Mouse (Mus musculus): Measurements from ENCODE around the gene Ptpn7. TPM values are rescaled to one million over a fixed set of nuclear protein-coding genes. Genes with fewer than 3 reads are reported as not detected.

The Ptpn7 gene
- total and polyA plus RNA-seq, 3 experiments = 61.4 to 81.9 (median 81.9) TPM

GRCm38 (mm10) chr1:135159556-135160123 lies 27.1 kb downstream of the Ptpn7 start:
- no peak overlapping the region for H3K27ac ChIP-seq (ENCODE audit: insufficient read depth, low read depth)
- in situ Hi-C loops (cut with MboI; ENCODE audit: low pct_ligation_motif_present, low pct_unique_long_range_greater_than_20kb, low sequenced_read_pairs) = loop anchor here (25.0 kb wide), 1 partner anchor 503 kb away; no protein-coding TSS in a partner anchor
- H3K4me3 ChIP-seq (replicated peaks in 1 of 3; ENCODE audit: low read depth in 2 of 3, low read length in 2 of 3, poor library complexity in 1 of 3) = no peak overlapping the region
- H3K4me2 ChIP-seq (ENCODE audit: insufficient read depth, low read depth, poor library complexity, severe bottlenecking) = no peak overlapping the region
- dilution Hi-C loops (cut with MboI; ENCODE audit: extremely low pct_ligation_motif_present, extremely low pct_unique_long_range_greater_than_20kb, low sequenced_read_pairs) = no loop called here
- no peak for DNase-seq (ENCODE audit: extremely low read depth)
- no peaks in the 10 kb centered on the region for H3K79me2 ChIP-seq (replicated peaks; ENCODE audit: control insufficient read depth, extremely low read depth, insufficient read depth, poor library complexity, severe bottlenecking)
- no peaks in the 10 kb centered on the region for H3K27me3 ChIP-seq (replicated peaks)
- H3K36me3 ChIP-seq (replicated peaks in 1 of 2; ENCODE audit: control insufficient read depth in 1 of 2, insufficient read depth in 1 of 2, low read length in 1 of 2) = peaks cover 10 to 26% of the 10 kb centered on the region in 2 experiments
- H3K9me3 ChIP-seq (replicated peaks; ENCODE audit: low read length) = no peaks in the 10 kb centered on the region
- TF ChIP-seq USF2 (conservative IDR thresholded peaks at IDR 0.05; ENCODE audit: low read depth, low read length) (no peak), HCFC1 (IDR thresholded peaks at IDR 0.05; ENCODE audit: low read depth, low read length) (no peak), GABPA (IDR thresholded peaks at IDR 0.05; ENCODE audit: insufficient replicate concordance, low read depth, low read length) (no peak), MXI1 (IDR thresholded peaks at IDR 0.05; ENCODE audit: low read depth, low read length) (no peak), SMC3 (IDR thresholded peaks at IDR 0.05; ENCODE audit: low read depth, low read length) (no peak), ZNF384 (IDR thresholded peaks at IDR 0.05; ENCODE audit: low read depth, low read length) (no peak), MAX (IDR thresholded peaks at IDR 0.05; ENCODE audit: low read length) (no peak), UBTF (IDR thresholded peaks at IDR 0.05; ENCODE audit: low read depth, low read length) (no peak), SIN3A (IDR thresholded peaks at IDR 0.05; ENCODE audit: low read length) (no peak), POLR2AphosphoS2 (IDR thresholded peaks at IDR 0.05; ENCODE audit: low read depth, low read length) (no peak), RCOR1 (conservative IDR thresholded peaks at IDR 0.05; ENCODE audit: low read depth, low read length) (no peak), CHD1 (IDR thresholded peaks at IDR 0.05; ENCODE audit: low read depth, low read length) (no peak), PAX5 (IDR thresholded peaks at IDR 0.05; ENCODE audit: low read length) (no peak), KAT2A (IDR thresholded peaks at IDR 0.05; ENCODE audit: insufficient replicate concordance, low read length) (no peak), MYC (IDR thresholded peaks at IDR 0.05; ENCODE audit: low read depth, low read length) (no peak), EP300 (IDR thresholded peaks at IDR 0.05; ENCODE audit: low read length) (no peak), USF1 (IDR thresholded peaks at IDR 0.05; ENCODE audit: low read depth, low read length) (no peak), NRF1 (IDR thresholded peaks at IDR 0.05; ENCODE audit: low read depth, low read length) (no peak)
- peaks cover 0 to 8% of the 10 kb centered on the region in 2 experiments; a peak in 2 of 4 replicates for H3K4me1 ChIP-seq (ENCODE audit: control insufficient read depth in 1 of 2, insufficient read depth in 2 of 2)
- H3K9ac ChIP-seq (ENCODE audit: insufficient read depth, low read depth) = no peak overlapping the region

- in situ Hi-C loops (cut with MboI; ENCODE audit: low pct_ligation_motif_present, low pct_unique_long_range_greater_than_20kb, low sequenced_read_pairs) = loop anchor here (25.0 kb wide), 1 partner anchor 502 kb away; no protein-coding TSS in a partner anchor
- H3K79me2 ChIP-seq (replicated peaks; ENCODE audit: control insufficient read depth, extremely low read depth, insufficient read depth, poor library complexity, severe bottlenecking) = no peaks in the 10 kb centered on the region
- dilution Hi-C loops (cut with MboI; ENCODE audit: extremely low pct_ligation_motif_present, extremely low pct_unique_long_range_greater_than_20kb, low sequenced_read_pairs) = no loop called here
- H3K9ac ChIP-seq (ENCODE audit: insufficient read depth, low read depth) = no peak overlapping the region
- TF ChIP-seq E2F4 (IDR thresholded peaks at IDR 0.05; ENCODE audit: insufficient replicate concordance, low read depth, low read length) (no peak), IRF4 (IDR thresholded peaks at IDR 0.05; ENCODE audit: low read depth, low read length) (no peak), CHD2 (IDR thresholded peaks at IDR 0.05; ENCODE audit: low read length) (no peak), TBP (conservative IDR thresholded peaks at IDR 0.05; ENCODE audit: low read depth, low read length) (no peak), GABPA (IDR thresholded peaks at IDR 0.05; ENCODE audit: insufficient replicate concordance, low read depth, low read length) (no peak), ZNF384 (IDR thresholded peaks at IDR 0.05; ENCODE audit: low read depth, low read length) (no peak), ELF1 (IDR thresholded peaks at IDR 0.05; ENCODE audit: low read depth, low read length) (no peak), NELFE (IDR thresholded peaks at IDR 0.05; ENCODE audit: low read depth, low read length) (no peak), MAX (IDR thresholded peaks at IDR 0.05; ENCODE audit: low read length) (no peak), JUND (conservative IDR thresholded peaks at IDR 0.05; ENCODE audit: low read depth, low read length) (no peak), KAT2A (IDR thresholded peaks at IDR 0.05; ENCODE audit: insufficient replicate concordance, low read length) (no peak), MEF2A (IDR thresholded peaks at IDR 0.05; ENCODE audit: borderline replicate concordance, low read depth, low read length) (no peak), JUN (IDR thresholded peaks at IDR 0.05; ENCODE audit: insufficient read depth, low read depth, low read length) (no peak), POLR2AphosphoS2 (IDR thresholded peaks at IDR 0.05; ENCODE audit: low read depth, low read length) (no peak), MAFK (IDR thresholded peaks at IDR 0.05; ENCODE audit: insufficient replicate concordance, low read length) (no peak), SIN3A (IDR thresholded peaks at IDR 0.05; ENCODE audit: low read length) (no peak), PAX5 (IDR thresholded peaks at IDR 0.05; ENCODE audit: low read length) (no peak), RCOR1 (conservative IDR thresholded peaks at IDR 0.05; ENCODE audit: low read depth, low read length) (no peak)
- no peaks in the 10 kb centered on the region for H3K27me3 ChIP-seq (replicated peaks)
- no peak overlapping the region for H3K4me2 ChIP-seq (ENCODE audit: insufficient read depth, low read depth, poor library complexity, severe bottlenecking)
- H3K27ac ChIP-seq (ENCODE audit: insufficient read depth, low read depth) = no peak overlapping the region
- no peak overlapping the region for H3K4me3 ChIP-seq (replicated peaks in 1 of 3; ENCODE audit: low read depth in 2 of 3, low read length in 2 of 3, poor library complexity in 1 of 3)
- H3K4me1 ChIP-seq (ENCODE audit: control insufficient read depth in 1 of 2, insufficient read depth in 2 of 2) = peaks cover 0 to 6% of the 10 kb centered on the region in 2 experiments; a peak in 1 of 4 replicates
- H3K9me3 ChIP-seq (replicated peaks; ENCODE audit: low read length) = no peaks in the 10 kb centered on the region
- DNase-seq (ENCODE audit: extremely low read depth) = no peak
- peaks cover 9 to 18% of the 10 kb centered on the region in 2 experiments for H3K36me3 ChIP-seq (replicated peaks in 1 of 2; ENCODE audit: control insufficient read depth in 1 of 2, insufficient read depth in 1 of 2, low read length in 1 of 2)
These were observed 28.0 kb downstream of the Ptpn7 start for GRCm38 (mm10) chr1:135160411-135161050.

Measured in CH12.LX (cell line).